Mouse (Mus musculus) neural tube, embryonic 15.5 days (tissue): Measurements from ENCODE around the gene Tapbp. TPM values are rescaled to one million over a fixed set of nuclear protein-coding genes. Genes with fewer than 3 reads are reported as not detected.

Source experiments
- ATAC-seq: fragments of 200-750 bp; cut with Nextera tagmentation; 2 replicates; pipeline ENCODE4 v1.8.0; 2017; ENCODE audit warnings: mild to moderate bottlenecking, moderate TSS enrichment, moderate library complexity; ENCODE audit not compliant: low FRiP score
- H3K27ac ChIP-seq: fragments of 300-500 bp; sonication (generic); replicated peaks from 2 replicates; pipeline ENCODE4 v1.5.1; 2015; ENCODE audit warnings: mild to moderate bottlenecking, inconsistent platforms
- H3K27me3 ChIP-seq: fragments of 300-500 bp; sonication (generic); replicated peaks from 2 replicates; pipeline ENCODE4 v1.6.1; 2015; ENCODE audit warnings: inconsistent platforms
- H3K36me3 ChIP-seq: fragments of 300-500 bp; sonication (generic); 2 replicates; pipeline ENCODE4 v1.6.1; 2015; ENCODE audit warnings: inconsistent platforms
- H3K4me1 ChIP-seq: fragments of 300-500 bp; sonication (generic); 2 replicates; pipeline ENCODE4 v1.6.1; 2015; ENCODE audit warnings: inconsistent platforms
- H3K4me2 ChIP-seq: fragments of 300-500 bp; sonication (generic); 2 replicates; pipeline ENCODE4 v1.6.1; 2015; ENCODE audit warnings: inconsistent platforms, mild to moderate bottlenecking, moderate library complexity
- H3K4me3 ChIP-seq: fragments of 300-500 bp; sonication (generic); replicated peaks from 2 replicates; pipeline ENCODE4 v1.5.1; 2015; ENCODE audit warnings: mild to moderate bottlenecking, inconsistent platforms
- H3K9ac ChIP-seq: fragments of 300-500 bp; sonication (generic); replicated peaks from 2 replicates; pipeline ENCODE4 v1.6.1; 2015; ENCODE audit warnings: mild to moderate bottlenecking, inconsistent platforms
- H3K9me3 ChIP-seq: fragments of 300-500 bp; sonication (generic); replicated peaks from 2 replicates; pipeline ENCODE4 v1.6.1; 2016; ENCODE audit warnings: inconsistent platforms
- WGBS: fragments of 180-500 bp; shearing (Covaris S2); methylation state at CpG from one replicate; pipeline ENCODE4 v1.1.7; 2015; ENCODE audit warnings: mixed read lengths; 5-methylcytosine and 5-hydroxymethylcytosine counted together
- polyA plus RNA-seq: library from polyadenylated mRNA; unstranded; fragments of >200 nt; fragmentation: Nextera tagmentation; extraction: Ambion mirVana; gene quantifications from 2 replicates; pipeline ENCODE4 v1.2.1, GENCODE M21; 2015

Gene Tapbp
- polyA plus RNA-seq, 1 experiment from 2014 or later: 35.3 TPM

GRCm38 (mm10) chr17:33965082-33965845, 49.6 kb downstream of the Tapbp start:
- Histone ChIP-seq H3K4me3 (no peak overlapping the region), H3K36me3 (peaks cover 51% of the 10 kb centered on the region), H3K9me3 (no peaks in the 10 kb centered on the region), H3K27me3 (0 out of 2 replicates have a peak, but pooled peaks cover 2% of the 10 kb centered on the region), H3K27ac (no peak overlapping the region), H3K9ac (no peak overlapping the region), H3K4me2 (no peak overlapping the region), H3K4me1 (no peaks in the 10 kb centered on the region)
- ATAC-seq: no peak
- WGBS: 94% methylated on average over 17 of the region's 17 CpGs

DNA sequence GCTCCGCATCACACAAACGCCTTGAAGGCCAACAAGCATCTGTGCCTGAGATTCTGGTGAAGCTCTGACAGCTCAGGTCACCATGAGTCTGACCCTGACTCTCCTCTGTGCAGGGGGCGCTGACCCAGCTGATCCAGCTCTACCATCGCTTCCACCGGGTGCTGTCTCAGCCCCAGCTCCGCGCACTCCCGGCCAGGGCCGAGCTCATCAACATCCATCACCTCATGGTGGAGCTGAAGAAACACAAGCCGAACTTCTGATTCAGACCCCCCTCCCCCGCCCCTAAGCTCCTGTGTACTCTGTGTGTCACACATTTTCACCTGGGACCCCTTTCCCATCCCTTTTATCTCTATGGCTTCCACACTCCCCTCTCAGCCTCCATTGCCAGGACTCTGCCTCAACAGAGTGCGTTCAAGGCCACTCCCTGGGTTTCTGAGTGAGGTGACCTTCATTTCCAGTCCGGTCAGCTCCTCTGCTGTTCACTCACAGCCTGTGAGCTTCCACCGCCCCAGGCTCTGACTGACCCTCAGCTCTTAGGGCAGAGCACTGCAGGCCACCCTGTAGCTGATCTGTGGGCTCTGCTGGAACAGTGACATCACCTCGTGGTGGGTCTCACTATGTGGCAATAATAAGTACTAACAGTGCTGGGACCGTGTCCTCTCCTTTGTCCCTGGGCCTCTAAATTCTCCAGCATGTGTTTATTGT, 50.3 kb downstream of the Tapbp start:
- Histone ChIP-seq H3K4me3 (no peak overlapping the region), H3K9ac (no peak overlapping the region), H3K27me3 (0 out of 2 replicates have a peak, but pooled peaks cover 5% of the 10 kb centered on the region), H3K4me2 (no peak overlapping the region), H3K9me3 (no peaks in the 10 kb centered on the region), H3K27ac (no peak overlapping the region), H3K4me1 (no peaks in the 10 kb centered on the region), H3K36me3 (peaks cover 48% of the 10 kb centered on the region)
- 90% methylated on average over 16 of the region's 16 CpGs for WGBS
- no peak for ATAC-seq

DNA sequence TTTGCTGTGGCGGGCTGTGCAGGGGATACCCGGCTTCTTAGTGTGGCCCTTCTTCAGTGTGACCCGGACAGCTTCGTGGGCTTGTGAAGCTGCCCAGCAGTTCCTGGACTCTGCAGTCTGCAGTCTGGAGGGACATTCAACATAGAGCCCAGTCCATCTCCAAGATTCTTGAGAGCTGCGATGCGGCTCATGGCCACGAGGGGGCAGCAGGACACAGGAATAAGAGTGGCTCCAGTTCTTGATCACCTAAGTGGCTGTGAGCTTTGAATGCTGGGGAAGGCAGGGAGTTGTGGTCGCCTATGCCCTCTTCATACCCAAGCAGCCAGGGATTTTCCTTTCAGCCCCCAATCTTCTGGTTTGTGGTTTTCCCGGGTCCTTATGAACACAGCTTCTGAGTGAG, 52.8 kb downstream of the Tapbp start:
- peaks cover 23% of the 10 kb centered on the region for H3K36me3 ChIP-seq
- H3K9me3 ChIP-seq: no peaks in the 10 kb centered on the region
- no peaks in the 10 kb centered on the region for H3K4me1 ChIP-seq
- peak; percentile 85 for ATAC-seq
- H3K4me2 ChIP-seq: no peak overlapping the region
- H3K27me3 ChIP-seq: 0 out of 2 replicates have a peak, but pooled peaks cover 13% of the 10 kb centered on the region
- H3K4me3 ChIP-seq: no peak overlapping the region
- no peak overlapping the region for H3K27ac ChIP-seq
- no peak overlapping the region for H3K9ac ChIP-seq
- WGBS: 5% methylated on average over 9 of the region's 9 CpGs

- Histone ChIP-seq H3K4me2 (no peak overlapping the region), H3K4me3 (no peak overlapping the region), H3K27ac (no peak overlapping the region), H3K4me1 (no peaks in the 10 kb centered on the region), H3K9me3 (no peaks in the 10 kb centered on the region), H3K36me3 (peaks cover 20% of the 10 kb centered on the region), H3K27me3 (0 out of 2 replicates have a peak, but pooled peaks cover 13% of the 10 kb centered on the region), H3K9ac (no peak overlapping the region)
- 31% methylated on average over 5 of the region's 5 CpGs for WGBS
- peak; percentile 68 for ATAC-seq
Measured at GRCm38 (mm10) chr17:33968927-33969326, 53.2 kb downstream of the Tapbp start.

- no peak for ATAC-seq
- WGBS: 78% methylated on average over 4 of the region's 4 CpGs
Measured at GRCm38 (mm10) chr17:33969394-33969793, 53.7 kb downstream of the Tapbp start.

GRCm38 (mm10) chr17:33972691-33973090, 57.0 kb downstream of the Tapbp start:
- peaks cover 39% of the 10 kb centered on the region for H3K27me3 ChIP-seq
- no peaks in the 10 kb centered on the region for H3K36me3 ChIP-seq
- no peak for ATAC-seq
- peaks cover 1% of the 10 kb centered on the region for H3K4me1 ChIP-seq
- 8% methylated on average over 1 of the region's 1 CpGs for WGBS
- H3K9ac ChIP-seq: 0 out of 2 replicates have a peak overlapping the region, but pooled peaks have one; percentile 5
- H3K27ac ChIP-seq: no peak overlapping the region
- no peak overlapping the region for H3K4me2 ChIP-seq
- no peaks in the 10 kb centered on the region for H3K9me3 ChIP-seq
- H3K4me3 ChIP-seq: no peak overlapping the region

More at GRCm38 (mm10) chr17:33969394-33969793, 53.7 kb downstream of the Tapbp start:
- Histone ChIP-seq H3K36me3 (peaks cover 17% of the 10 kb centered on the region), H3K27me3 (0 out of 2 replicates have a peak, but pooled peaks cover 17% of the 10 kb centered on the region), H3K9ac (no peak overlapping the region), H3K4me3 (no peak overlapping the region), H3K4me2 (no peak overlapping the region), H3K4me1 (no peaks in the 10 kb centered on the region), H3K9me3 (no peaks in the 10 kb centered on the region), H3K27ac (no peak overlapping the region)

DNA sequence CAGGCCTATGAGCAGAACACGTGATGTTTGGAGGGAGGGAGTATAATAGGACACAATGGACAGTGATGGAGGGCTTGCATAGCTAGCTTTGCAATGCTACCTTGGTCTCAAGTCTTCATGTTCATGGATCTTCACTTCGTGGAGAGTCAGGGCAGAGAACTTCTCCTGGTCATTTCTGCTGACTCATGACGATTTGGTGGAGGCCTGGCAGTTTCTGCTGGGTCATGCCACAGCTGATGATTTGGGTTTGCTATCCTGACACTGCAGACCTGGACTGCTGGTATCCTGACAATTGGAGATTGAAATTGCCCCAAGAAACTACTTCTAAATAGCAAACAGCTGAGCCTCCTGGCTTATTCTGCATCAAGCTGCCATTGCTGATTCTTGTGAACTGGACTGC, 57.9 kb downstream of the Tapbp start:
- Histone ChIP-seq H3K4me1 (peaks cover 10% of the 10 kb centered on the region), H3K9ac (no peak overlapping the region), H3K36me3 (no peaks in the 10 kb centered on the region), H3K4me2 (no peak overlapping the region), H3K9me3 (no peaks in the 10 kb centered on the region), H3K4me3 (no peak overlapping the region), H3K27me3 (peaks cover 48% of the 10 kb centered on the region), H3K27ac (no peak overlapping the region)
- 72% methylated on average over 3 of the region's 3 CpGs for WGBS
- ATAC-seq: no peak

- Histone ChIP-seq H3K27me3 (peaks cover 53% of the 10 kb centered on the region), H3K36me3 (no peaks in the 10 kb centered on the region), H3K9ac (peak overlapping the region; percentile 41), H3K4me3 (peak overlapping the region; percentile 41), H3K4me1 (peaks cover 29% of the 10 kb centered on the region), H3K27ac (no peak overlapping the region), H3K4me2 (peak overlapping the region; percentile 62), H3K9me3 (no peaks in the 10 kb centered on the region)
- no peak for ATAC-seq
- WGBS: 3% methylated on average over 57 of the region's 57 CpGs
Measured at GRCm38 (mm10) chr17:33977861-33978557, 62.3 kb downstream of the Tapbp start.

DNA sequence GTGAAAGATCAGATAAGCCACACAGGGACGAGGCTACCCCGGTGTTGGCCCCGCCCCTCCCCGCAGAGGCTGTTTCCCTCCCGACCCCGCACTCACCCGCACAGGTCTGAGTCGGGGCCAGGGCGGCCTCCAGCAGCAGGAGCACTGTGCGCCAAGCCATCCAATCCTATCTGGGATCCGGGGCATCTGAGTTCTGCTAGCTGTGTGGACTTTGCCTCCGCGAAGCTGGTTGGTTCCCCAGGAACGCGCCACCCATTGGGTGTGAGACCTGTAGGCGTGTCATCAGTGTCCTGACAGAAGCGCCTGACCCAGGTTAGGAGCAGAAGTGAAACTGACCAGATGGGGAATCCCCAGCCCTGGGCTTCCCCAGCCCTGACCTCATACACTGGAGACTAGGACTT, 62.9 kb downstream of the Tapbp start:
- ATAC-seq: no peak
- peak overlapping the region; percentile 41 for H3K4me3 ChIP-seq
- peaks cover 29% of the 10 kb centered on the region for H3K4me1 ChIP-seq
- H3K9me3 ChIP-seq: no peaks in the 10 kb centered on the region
- no peaks in the 10 kb centered on the region for H3K36me3 ChIP-seq
- no peak overlapping the region for H3K27ac ChIP-seq
- H3K27me3 ChIP-seq: peaks cover 53% of the 10 kb centered on the region
- H3K4me2 ChIP-seq: peak overlapping the region; percentile 62
- 2% methylated on average over 17 of the region's 17 CpGs for WGBS
- peak overlapping the region; percentile 41 for H3K9ac ChIP-seq
